Mouse (Mus musculus): ENCODE results near the gene Bub3. TPM values are rescaled to one million over a fixed set of nuclear protein-coding genes. Genes with fewer than 3 reads are reported as not detected.

Gene Bub3
- total RNA-seq, 2 experiments from 2014 or later = 26.6 to 34.1 TPM

Other genes with a start within 250 kb of the Bub3 start
- under 1 TPM; 0.33 to 0.38 TPM for gene Cuzd1, start 237.9 kb upstream of the Bub3 start, total RNA-seq (2021)
- gene Fam24b, start 230.7 kb upstream of the Bub3 start, total RNA-seq (2021) = not detected
- not detected for gene Fam24a, start 226.4 kb upstream of the Bub3 start, total RNA-seq (2021)
- 10 to 100 TPM; 11.9 to 14.1 TPM for gene 2310057M21Rik, start 197.5 kb upstream of the Bub3 start, total RNA-seq (2021)
- gene Pstk, start 189.1 kb upstream of the Bub3 start, total RNA-seq (2021) = 10 to 100 TPM; 43.1 to 47.8 TPM
- gene Ikzf5, start 149.7 kb upstream of the Bub3 start, total RNA-seq (2021) = 10 to 100 TPM; 34.2 to 37.2 TPM
- 100 to 1,000 TPM; 204 to 213 TPM for gene Acadsb, start 149.6 kb upstream of the Bub3 start, total RNA-seq (2021)
- gene Hmx3, start 17.4 kb upstream of the Bub3 start, total RNA-seq (2021) = not detected
- not detected for gene Hmx2, start 11.4 kb upstream of the Bub3 start, total RNA-seq (2021)